In genomic region chr1:162664826-162665475, GRCm38 (mm10) we compare ENCODE assay signal across 8 mouse cellular contexts. TPM values are rescaled to one million over a fixed set of nuclear protein-coding genes. Genes with fewer than 3 reads are reported as not detected.
A peak's percentile ranks its signal among the peaks of the same experiment; 100 is the strongest.
DNase-seq lines count a peak whose midpoint lies in the region; ATAC-seq lines count a peak whose summit lies in the region.

No protein-coding gene starts in this region.

- no peak overlapping the region for H3K27ac ChIP-seq in embryonic facial prominence, embryonic 11.5 days (replicated peaks; ENCODE audit: low read depth, low read length)
- peak overlapping the region; percentile 63 for H3K27ac ChIP-seq in limb, embryonic 10.5 days
- no peak overlapping the region for H3K27ac ChIP-seq in midbrain, embryonic 13.5 days

- WGBS in embryonic facial prominence, embryonic 11.5 days, result 15% methylated on average over 10 of the region's 10 CpGs
- WGBS in limb, embryonic 10.5 days, result 17% methylated on average over 10 of the region's 10 CpGs
- 14% methylated on average over 10 of the region's 10 CpGs for WGBS in midbrain, embryonic 13.5 days

- peak; percentile 97 for ATAC-seq in embryonic facial prominence, embryonic 11.5 days (replicated peaks; ENCODE audit: insufficient number of reproducible peaks, low FRiP score, low TSS enrichment, low read depth)
- ATAC-seq in midbrain, embryonic 13.5 days, result peak; percentile 99

- H3K4me1 ChIP-seq in embryonic facial prominence, embryonic 11.5 days (ENCODE audit: control insufficient read depth, insufficient read depth, low read length), result no peaks in the 10 kb centered on the region
- peaks cover 13% of the 10 kb centered on the region for H3K4me1 ChIP-seq in limb, embryonic 10.5 days
- H3K4me1 ChIP-seq in midbrain, embryonic 13.5 days (replicated peaks), result peaks cover 6% of the 10 kb centered on the region

- H3K27me3 ChIP-seq in embryonic facial prominence, embryonic 11.5 days (ENCODE audit: control insufficient read depth, insufficient read depth, low read length), result no peaks in the 10 kb centered on the region
- no peaks in the 10 kb centered on the region for H3K27me3 ChIP-seq in limb, embryonic 10.5 days (ENCODE audit: low read depth, poor library complexity, severe bottlenecking)
- H3K27me3 ChIP-seq in midbrain, embryonic 13.5 days, result no peaks in the 10 kb centered on the region

- H3K36me3 ChIP-seq in embryonic facial prominence, embryonic 11.5 days (replicated peaks; ENCODE audit: control insufficient read depth, insufficient read depth, low read depth, low read length), result no peaks in the 10 kb centered on the region
- peaks cover 10% of the 10 kb centered on the region for H3K36me3 ChIP-seq in limb, embryonic 10.5 days
- peaks cover 12% of the 10 kb centered on the region for H3K36me3 ChIP-seq in midbrain, embryonic 13.5 days

- peak overlapping the region; percentile 64 for H3K4me2 ChIP-seq in embryonic facial prominence, embryonic 11.5 days (ENCODE audit: low read depth, low read length)
- peak overlapping the region; percentile 30; the same call in 1 of the 2 replicates for H3K4me2 ChIP-seq in midbrain, embryonic 13.5 days (replicated peaks)

- DNase-seq in 3134 (ENCODE audit: extremely low read depth, insufficient read length, low spot score), result peak; percentile 30
- DNase-seq in adrenal gland, postnatal 10 days, result peak; percentile 81
- DNase-seq in embryonic facial prominence, embryonic 11.5 days (ENCODE audit: low spot score), result peak; percentile 89
- peak; percentile 74 to 88 for DNase-seq in heart, adult 18-20 months
- DNase-seq in kidney, adult 18-20 months, result peak; percentile 71
- DNase-seq in limb, embryonic 10.5 days (ENCODE audit: low spot score), result peak; percentile 80
- DNase-seq in spleen, adult 18-20 months, result peak; percentile 18 to 48

- peak overlapping the region; percentile 22; the same call in 1 of the 2 replicates for H3K9ac ChIP-seq in embryonic facial prominence, embryonic 11.5 days (replicated peaks; ENCODE audit: low read length)
- H3K9ac ChIP-seq in midbrain, embryonic 13.5 days (replicated peaks), result peak overlapping the region; percentile 23; the same call in 1 of the 2 replicates

- no peaks in the 10 kb centered on the region for H3K9me3 ChIP-seq in embryonic facial prominence, embryonic 11.5 days (replicated peaks; ENCODE audit: control insufficient read depth, low read length)
- H3K9me3 ChIP-seq in limb, embryonic 10.5 days (replicated peaks), result no peaks in the 10 kb centered on the region
- H3K9me3 ChIP-seq in midbrain, embryonic 13.5 days, result no peaks in the 10 kb centered on the region

- peak overlapping the region; percentile 19 for H3K4me3 ChIP-seq in embryonic facial prominence, embryonic 11.5 days (ENCODE audit: low read depth, low read length)
- H3K4me3 ChIP-seq in limb, embryonic 10.5 days, result peak overlapping the region; percentile 47
- no peak overlapping the region; the same call in 1 of the 2 replicates for H3K4me3 ChIP-seq in midbrain, embryonic 13.5 days (replicated peaks)

RNA-seq across cellular contexts. Expression of gene Myocos, which starts 6.9 kb away (rescaled TPM):
- not detected for total RNA-seq in adrenal gland, postnatal 10 days (2021)
- not detected in 2 replicates for polyA plus RNA-seq in embryonic facial prominence, embryonic 11.5 days (2014; fragmentation: Nextera tagmentation; extraction: Ambion mirVana)
- not detected for total RNA-seq in heart, adult 18-20 months (2021)
- polyA plus RNA-seq in limb, embryonic 10.5 days (2016; fragmentation: Nextera tagmentation; extraction: Ambion mirVana), result not detected in 2 replicates
- polyA plus RNA-seq in midbrain, embryonic 13.5 days (2015; fragmentation: Nextera tagmentation; extraction: Ambion mirVana), result not detected in 2 replicates

RNA-seq across cellular contexts. Expression of gene Myoc, which starts 26.0 kb away (rescaled TPM):
- total RNA-seq in adrenal gland, postnatal 10 days (2021), result 1 to 10 TPM in 1 of 2 experiments, under 1 TPM in 1; 0.69 to 1.5 TPM
- 0.10 TPM in 1 of 2 replicates, not detected in the other for polyA plus RNA-seq in embryonic facial prominence, embryonic 11.5 days (2014; fragmentation: Nextera tagmentation; extraction: Ambion mirVana)
- total RNA-seq in heart, adult 18-20 months (2021), result 1 to 10 TPM; 2.9 to 3.9 TPM
- polyA plus RNA-seq in limb, embryonic 10.5 days (2016; fragmentation: Nextera tagmentation; extraction: Ambion mirVana), result not detected in 2 replicates
- polyA plus RNA-seq in midbrain, embryonic 13.5 days (2015; fragmentation: Nextera tagmentation; extraction: Ambion mirVana), result not detected in 2 replicates

Comparison
In these comparisons a context has a peak if more than half of its experiments do, and no peak if none do; other contexts are left out.
1. DNase-seq: peak in every context shown above with its lines; median percentile 89 in embryonic facial prominence, embryonic 11.5 days; 81 in adrenal gland, postnatal 10 days; 81 in heart, adult 18-20 months; 80 in limb, embryonic 10.5 days; 71 in kidney, adult 18-20 months; 33 in spleen, adult 18-20 months; 30 in 3134.